Mouse (Mus musculus) heart, postnatal 0 days (tissue): Measurements from ENCODE around the gene Mgat4a.

ENCODE experiments used
- CTCF ChIP-seq: IDR thresholded peaks from 2 replicates; pipeline ENCODE4 v1.5.1; 2016; ENCODE audit warnings: antibody characterized with exemption, control low read depth, low read depth
- EP300 ChIP-seq: IDR thresholded peaks from 2 replicates; pipeline ENCODE4 v1.6.1; 2016; ENCODE audit warnings: antibody characterized with exemption, low read depth

- no peak for TF ChIP-seq CTCF
- TF ChIP-seq EP300, result no peak
Observed at GRCm38 (mm10) chr1:37561955-37562354, 21.1 kb upstream of the Mgat4a start.
